Mouse (Mus musculus): Measurements from ENCODE around the gene Cbfa2t3. TPM values are rescaled to one million over a fixed set of nuclear protein-coding genes. Genes with fewer than 3 reads are reported as not detected.

Gene Cbfa2t3
- polyA plus RNA-seq, 1 experiment, result 7.7 TPM

DNA sequence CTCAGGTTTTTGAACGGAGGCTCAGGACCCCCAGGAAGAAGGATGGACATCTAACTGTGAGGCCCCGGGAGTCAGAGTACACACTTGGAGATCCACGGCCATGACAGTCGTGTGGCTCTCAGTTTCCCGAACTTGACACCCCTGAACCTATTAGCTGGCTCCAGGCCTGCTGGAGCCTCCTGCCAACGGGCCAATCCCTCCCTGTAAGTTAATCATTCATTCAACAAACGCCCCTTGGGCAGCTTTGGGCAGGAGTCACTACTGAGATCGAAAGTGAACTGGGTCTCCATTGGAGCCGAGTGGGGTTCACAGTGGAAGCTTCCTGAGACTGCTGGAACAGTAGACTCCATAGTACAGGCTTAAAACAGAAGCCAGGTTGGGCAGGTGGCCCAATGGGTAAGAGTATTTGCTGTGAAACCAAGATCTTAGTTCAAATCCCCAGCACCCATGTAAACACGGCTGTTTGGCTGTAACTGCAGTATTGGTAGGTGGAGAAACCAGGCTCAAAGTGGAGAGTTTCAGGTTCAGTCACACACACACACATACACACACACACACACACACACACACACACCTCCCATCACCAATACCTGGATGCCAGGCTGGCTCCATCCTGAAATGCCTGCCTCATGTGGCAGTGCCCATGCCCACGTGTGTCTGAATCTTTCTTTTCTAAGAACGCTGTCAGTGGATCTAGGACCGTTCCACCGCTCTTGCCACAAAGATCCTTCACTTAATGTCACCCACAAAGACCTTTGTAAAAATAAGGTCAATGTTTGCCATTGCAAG lies 20.0 kb upstream of the Cbfa2t3 start:
- DNase-seq (ENCODE audit: extremely low spot score in 1 of 2, low spot score in 1 of 2), result no peak

DNA sequence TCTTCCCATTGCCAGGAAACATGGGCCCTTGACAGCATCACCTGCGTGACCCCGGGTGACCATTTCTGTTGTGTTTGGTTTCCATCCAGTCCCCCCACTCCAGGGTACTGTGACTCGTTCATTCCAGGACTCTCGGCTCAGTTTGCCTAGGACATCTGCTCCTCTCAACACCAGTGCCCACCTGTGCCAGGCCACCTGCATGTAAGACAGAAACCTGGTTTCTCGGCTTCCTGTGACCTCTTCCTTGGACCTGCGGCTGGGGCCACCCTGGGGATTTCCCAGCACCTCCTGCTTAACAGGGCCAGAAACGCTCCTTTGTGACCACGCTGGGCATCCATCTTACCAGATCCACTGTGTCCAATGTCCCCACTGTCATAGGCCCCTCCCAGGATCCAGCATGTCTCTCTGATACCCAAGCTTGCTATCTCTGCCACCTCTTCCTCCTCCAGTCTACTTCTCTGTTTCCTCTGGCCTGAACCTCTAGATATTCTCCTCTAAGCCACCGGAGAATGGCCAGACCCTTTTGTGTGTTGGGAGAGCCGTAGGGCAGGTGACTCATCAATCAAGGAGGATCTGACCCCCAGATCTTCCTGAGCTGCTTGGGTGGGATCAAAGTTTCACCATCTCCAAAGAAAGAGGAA lies 19.1 kb upstream of the Cbfa2t3 start:
- DNase-seq (ENCODE audit: extremely low spot score in 1 of 2, low spot score in 1 of 2), result no peak

DNA sequence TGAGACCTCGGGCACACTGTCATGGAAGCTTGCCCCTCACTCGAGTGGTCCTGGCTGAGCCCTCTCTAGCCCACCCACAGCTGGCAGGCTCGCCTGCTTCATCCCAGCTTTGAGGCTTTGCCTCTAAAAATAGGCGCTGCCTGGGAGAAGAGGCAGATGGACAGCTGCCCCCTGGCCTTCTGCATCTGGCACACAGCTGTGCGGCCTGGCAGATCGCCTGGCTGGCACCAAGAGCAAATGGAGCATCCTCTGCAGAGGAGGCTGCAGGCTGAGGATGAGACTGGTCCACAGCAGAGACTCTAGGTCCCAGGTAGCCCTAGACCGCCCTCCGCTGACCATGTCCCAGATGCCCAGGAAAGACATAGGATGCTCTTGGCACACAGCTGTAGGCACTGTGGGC lies 17.7 kb upstream of the Cbfa2t3 start:
- no peak for DNase-seq (ENCODE audit: extremely low spot score in 1 of 2, low spot score in 1 of 2)

DNA sequence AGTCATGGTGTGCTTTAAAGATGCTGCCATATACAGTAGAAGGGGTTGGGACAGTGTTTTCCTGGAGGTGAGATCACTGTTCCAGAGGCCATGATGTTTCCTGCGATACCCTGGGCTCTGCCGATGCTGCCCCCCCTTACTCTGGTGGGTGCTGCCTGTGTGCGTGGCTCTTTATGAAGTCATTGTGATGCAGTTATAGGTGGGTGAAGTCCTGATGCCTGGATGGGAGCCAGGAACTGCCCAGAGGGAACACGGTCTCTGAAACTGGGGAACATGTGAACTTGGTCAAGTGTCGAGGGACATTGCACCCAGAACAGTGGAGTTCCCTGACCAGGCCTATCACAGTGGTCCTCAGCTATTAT lies 14.2 kb upstream of the Cbfa2t3 start:
- no peak for DNase-seq (ENCODE audit: extremely low spot score in 1 of 2, low spot score in 1 of 2)

DNA sequence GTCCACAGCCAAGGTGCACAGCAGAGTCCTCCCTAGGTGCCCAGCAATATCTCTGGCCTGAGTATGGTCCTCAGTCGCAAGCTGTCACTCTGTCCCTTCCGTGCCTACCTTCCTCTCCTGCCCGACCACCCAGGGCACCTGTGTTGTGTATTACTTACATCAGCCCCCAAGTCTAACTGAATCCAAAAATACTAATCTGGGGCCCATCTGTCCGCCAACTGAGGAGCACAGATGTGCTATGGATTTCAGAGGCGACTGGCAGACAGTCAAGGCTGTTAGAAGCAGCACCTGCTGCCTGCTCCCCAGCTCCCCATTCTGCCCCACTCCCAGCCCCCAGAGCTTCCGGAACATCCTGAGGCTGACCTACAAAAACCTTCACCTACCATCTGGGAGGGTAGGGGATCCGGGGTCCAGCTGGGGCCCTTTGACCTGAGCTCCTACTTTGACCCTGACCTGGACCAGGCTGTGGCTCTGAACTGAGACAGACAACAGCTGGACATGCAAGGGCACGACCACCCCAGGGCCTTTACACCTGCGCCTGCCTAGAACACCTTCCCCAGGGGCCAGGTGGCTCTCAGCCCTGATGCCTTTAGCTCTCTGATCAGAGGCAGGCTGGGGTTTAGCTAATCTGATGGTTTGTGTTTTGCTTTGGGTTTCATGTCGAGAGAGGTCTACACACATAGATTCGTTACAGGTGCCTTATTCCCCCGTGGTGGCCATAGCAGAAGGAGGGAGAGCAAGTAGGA lies 13.7 kb upstream of the Cbfa2t3 start:
- no peak for DNase-seq (ENCODE audit: extremely low spot score in 1 of 2, low spot score in 1 of 2)

DNA sequence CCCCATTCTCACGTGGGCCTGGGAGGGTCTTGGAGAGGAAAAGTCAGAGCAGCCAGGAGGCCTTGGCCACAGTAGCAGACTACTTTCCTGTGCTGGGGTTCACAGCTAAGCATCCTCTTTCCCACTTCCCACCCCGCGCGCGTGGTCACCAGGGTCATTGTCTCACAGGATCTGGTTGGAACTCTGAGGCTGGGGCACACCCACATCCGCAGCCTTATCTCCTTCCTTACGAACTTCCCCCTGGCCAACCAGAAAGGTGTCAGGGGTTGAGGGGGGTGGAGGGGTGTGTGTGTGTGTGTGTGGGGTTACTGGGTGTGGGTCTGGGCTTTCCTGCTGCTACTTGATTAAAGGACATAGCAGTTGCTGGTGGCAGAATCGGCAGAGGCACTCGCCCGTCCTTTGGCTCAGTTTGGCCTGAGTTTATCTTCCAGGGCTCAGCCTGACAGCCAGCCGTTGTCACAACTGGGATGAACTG lies 13.0 kb upstream of the Cbfa2t3 start:
- no peak for DNase-seq (ENCODE audit: extremely low spot score in 1 of 2, low spot score in 1 of 2)

DNA sequence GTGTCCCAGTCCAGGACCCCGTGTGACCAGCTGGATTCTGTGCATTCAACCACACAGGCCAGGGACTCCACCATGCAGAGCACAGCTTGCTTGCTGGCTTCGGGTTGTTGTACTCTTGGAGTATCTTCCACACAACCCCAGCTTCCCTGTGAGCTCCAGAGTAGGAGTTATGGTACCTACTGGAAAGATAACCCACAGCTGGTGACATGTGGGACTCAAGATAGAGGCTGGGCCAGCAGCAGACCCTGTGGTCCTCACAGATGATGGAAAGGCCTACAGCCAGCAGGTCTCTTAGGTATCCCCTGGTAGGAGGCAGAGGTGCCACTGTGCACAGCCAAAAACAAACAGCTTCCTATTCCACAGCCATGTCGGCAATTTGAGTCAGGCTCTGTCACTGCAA lies 12.6 kb upstream of the Cbfa2t3 start:
- no peak for DNase-seq (ENCODE audit: extremely low spot score in 1 of 2, low spot score in 1 of 2)

DNA sequence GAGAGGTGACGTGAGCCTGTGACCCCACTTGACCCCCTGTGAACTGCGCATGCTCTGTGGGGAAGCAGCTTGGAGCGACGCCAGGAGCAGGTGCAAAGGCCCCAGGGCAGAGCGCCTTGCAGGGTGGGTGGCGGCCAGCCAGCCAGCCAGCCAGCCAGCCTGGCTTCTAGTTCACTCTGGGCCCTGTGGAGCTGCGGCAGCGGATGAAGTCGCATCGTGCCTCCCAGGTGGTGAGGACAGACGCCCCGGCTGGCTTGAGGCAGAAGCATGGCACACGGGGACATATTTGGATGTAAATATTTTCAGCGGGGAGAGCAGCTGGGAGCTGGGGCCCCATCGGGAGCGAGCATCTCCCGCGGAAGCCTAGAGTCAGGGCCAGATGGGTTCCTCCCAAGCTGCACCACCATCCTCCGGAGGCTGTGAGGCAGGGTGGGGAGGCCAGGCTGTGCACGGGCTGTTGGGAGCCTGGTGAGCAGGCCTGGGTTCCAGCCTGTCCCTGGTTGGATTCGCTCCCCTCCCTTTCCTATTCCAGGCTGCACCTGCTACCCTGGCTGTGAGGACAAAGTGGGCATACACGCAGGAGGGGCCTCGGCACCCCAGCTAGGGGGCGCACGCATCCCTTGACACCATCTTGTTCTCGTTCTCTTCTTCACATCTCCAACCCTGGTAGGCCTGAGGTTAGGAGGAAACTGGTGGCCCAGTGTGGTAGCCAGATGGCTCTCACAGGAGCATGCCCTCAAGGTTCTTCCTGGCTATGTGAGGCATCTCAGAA lies 10.6 kb upstream of the Cbfa2t3 start:
- DNase-seq (ENCODE audit: extremely low spot score in 1 of 2, low spot score in 1 of 2), result peak in 1 of 2 experiments; percentile 42

DNA sequence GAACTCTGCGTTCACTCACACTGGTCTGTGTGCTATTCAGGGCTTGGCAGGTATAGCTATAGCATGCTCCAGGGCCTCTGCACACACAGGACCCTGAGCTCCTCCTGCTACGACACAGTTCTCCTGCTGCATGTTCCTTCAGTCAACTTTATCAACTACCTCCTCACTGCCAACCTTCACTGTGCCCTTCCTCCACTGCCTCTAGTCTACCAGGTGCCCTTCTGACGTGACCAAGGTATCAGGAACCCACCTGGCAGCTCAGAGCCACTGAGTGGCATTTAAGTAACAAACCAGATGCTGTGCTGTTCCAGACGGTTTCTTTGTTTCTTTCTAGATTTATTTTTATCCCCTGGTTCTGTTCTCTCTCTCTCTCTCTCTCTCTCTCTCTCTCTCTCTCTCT lies 8.3 kb upstream of the Cbfa2t3 start:
- DNase-seq (ENCODE audit: extremely low spot score in 1 of 2, low spot score in 1 of 2), result no peak

DNA sequence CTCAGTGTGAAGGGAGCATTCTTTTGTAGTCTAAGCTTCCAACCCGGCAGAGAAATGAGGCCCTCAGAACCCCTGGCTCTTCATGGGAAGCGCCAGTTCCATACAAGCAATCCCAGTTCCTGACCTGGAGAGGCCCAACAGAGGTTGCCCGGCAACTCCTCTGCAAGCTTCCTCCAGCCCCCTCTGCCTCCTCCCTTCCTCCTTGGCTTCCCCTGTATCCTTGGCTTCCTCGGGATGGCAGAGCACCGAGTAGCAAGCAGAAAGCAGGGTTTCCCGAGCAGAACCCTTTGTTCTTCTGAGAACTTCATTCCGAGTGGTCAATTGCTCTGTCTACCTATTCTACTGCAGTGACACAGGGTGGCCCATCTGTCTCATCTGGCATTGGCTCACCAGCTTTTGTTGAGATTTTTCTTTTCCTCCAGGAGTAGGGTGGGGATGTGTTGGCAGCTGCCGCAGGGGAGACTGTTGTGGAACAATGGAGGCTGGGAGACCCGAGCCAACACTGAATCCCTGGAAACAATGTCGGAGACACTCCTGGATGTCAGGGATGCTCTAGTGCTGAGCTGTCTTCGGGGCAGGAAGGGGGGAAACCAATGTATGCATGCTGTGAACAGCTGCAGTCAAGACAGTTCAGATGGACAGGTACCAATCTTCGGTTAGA lies 7.1 kb upstream of the Cbfa2t3 start:
- no peak for DNase-seq (ENCODE audit: extremely low spot score in 1 of 2, low spot score in 1 of 2)

DNA sequence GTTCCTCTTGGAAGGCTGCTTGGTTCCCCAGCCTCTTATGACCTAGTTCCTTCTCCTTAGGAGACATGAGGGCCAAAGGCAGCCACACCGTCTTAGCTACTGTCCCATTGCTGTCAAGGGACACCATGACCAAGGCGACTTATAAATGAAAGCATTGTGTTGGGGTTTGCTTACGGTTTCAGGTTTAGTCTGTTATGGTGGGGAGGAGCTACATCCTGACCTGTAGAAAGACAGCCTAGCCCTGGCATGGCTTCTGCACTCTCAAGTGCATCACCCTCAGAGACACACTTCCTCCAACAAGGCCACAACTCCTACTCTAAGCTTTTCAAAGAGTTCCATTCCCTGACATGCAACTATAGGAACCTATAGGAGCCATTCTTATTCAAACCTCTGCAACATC lies 5.7 kb upstream of the Cbfa2t3 start:
- DNase-seq (ENCODE audit: extremely low spot score in 1 of 2, low spot score in 1 of 2), result no peak

DNA sequence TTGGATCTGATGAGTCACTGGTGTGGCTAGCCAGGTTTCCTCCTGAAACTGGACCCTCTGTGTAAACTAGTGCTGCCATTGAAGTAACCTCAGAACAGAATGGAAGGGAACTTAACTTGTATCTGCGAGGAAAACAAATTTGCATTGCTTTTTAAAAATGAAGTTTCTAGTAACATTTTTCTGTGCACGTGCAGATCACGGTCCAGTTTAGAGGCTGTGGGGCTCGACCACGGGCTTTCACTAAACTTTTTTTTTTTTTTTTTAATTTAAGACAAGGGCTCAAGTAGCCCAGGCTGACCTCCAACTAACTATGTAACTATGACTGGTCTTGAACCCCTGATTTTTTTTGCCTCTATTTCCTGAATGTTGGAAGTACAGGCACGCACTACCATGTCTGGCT lies 4.0 kb upstream of the Cbfa2t3 start:
- DNase-seq (ENCODE audit: extremely low spot score in 1 of 2, low spot score in 1 of 2), result no peak

DNA sequence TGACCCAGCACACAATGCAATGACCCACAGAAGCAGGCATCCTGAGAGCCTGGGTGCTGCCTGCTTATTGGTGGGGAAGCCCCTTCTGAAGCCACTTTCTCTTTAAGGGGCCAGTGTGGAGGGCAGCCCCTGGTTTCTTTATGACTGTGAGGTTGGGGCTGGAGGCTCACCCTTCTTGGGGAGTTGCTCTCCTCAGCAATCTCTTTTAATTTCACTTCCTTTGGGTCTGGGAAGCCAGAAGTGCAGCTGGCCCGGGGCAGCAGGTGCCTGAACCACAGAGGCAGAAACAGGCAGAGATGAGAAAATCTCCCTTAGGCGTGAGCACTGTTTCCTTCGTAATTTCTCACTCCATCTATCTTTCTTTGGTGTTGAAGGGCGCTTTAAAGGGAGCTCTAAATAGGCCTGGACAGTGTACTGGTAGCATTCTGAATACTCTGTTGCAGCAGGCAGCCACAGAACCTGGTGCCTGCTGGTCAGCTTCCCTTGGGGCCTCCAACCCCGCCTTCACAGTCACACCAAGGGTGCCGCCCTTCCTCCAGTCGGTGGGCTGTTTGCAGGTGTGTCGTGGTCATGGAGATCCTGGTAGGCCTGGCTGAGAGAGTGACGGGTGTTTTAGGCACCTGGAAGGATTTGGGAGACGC lies 3.5 kb upstream of the Cbfa2t3 start:
- no peak for DNase-seq (ENCODE audit: extremely low spot score in 1 of 2, low spot score in 1 of 2)

DNA sequence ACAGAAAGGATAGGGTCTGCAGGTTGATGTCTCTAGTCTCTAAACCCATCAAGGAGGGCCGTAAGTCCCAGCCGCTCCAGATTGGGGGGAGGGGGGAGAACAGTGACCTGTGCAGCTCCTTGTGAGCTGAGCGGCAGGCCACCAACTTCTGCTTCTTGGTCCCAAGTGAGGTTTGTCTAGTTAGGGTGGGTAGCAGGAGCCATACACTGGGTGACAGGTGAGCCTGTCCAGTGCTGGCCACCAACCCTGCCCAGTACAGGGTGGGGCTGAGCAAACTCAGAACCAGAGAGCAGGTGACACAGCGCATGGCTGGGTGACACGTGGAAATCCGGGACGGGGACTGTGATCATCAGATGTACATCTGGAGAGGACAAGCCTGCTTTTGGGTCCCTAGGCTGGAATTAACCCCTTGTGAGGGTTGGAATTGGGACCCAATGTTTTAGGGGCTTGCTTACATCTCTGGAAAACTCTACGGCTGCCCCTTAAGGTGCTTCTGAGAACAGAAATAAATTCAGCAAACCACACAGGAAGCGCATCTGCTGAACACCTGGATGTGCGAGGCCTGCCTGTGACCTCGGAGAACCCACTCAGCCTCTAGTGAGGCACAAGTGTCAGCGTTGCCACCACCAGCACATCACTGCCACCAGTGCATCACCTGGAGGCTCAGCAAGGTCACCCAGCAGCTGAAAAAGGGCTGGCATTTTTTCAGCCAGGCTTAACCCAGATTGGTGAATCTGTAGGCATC lies 2.7 kb upstream of the Cbfa2t3 start:
- DNase-seq (ENCODE audit: extremely low spot score in 1 of 2, low spot score in 1 of 2), result no peak

DNA sequence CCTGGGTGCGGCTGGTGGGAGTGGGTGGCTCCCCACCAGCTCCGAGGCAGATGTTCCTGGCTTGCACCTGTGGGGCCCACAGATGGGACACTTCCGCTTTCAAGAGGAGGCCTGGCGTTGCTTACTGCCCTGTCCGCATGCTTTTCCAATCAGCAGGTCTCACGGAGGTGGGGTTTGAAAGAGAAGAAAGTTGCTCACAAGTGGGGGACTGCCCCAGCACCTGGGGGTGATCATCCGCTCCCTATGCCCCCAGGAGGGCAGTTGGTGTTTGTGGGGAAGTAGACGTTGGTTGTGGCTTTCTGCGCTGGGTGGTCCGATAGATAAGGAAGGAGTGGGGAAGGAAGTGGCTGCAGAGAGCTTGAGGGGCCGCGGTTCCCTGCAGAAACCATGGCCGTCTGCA lies 1.7 kb upstream of the Cbfa2t3 start:
- no peak for DNase-seq (ENCODE audit: extremely low spot score in 1 of 2, low spot score in 1 of 2)

DNA sequence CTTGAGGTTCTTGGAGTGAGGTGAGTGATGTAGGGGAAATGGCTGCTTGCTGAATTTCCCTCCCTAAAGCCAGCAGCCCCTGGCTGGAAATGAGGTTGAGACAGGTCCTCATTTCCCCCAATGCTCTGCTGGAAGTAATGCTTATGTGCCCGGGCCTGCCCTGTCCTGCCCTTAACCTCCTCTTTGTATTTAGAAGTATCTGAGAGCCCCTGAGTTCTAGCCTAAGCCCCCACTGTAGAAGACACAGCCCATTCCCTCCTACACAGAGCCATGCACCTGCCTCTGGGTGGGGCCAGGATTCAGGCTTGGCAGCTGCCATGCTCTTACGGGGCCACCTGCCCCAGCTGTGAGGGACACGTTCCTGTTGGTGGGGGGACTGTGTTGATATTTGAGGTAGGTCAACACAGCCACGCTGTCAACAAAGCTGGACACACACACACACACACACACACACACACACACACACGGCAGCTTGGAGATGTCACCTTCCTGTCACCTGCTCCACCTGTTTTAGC lies 598 bp downstream of the Cbfa2t3 start:
- DNase-seq (ENCODE audit: extremely low spot score in 1 of 2, low spot score in 1 of 2), result no peak

DNA sequence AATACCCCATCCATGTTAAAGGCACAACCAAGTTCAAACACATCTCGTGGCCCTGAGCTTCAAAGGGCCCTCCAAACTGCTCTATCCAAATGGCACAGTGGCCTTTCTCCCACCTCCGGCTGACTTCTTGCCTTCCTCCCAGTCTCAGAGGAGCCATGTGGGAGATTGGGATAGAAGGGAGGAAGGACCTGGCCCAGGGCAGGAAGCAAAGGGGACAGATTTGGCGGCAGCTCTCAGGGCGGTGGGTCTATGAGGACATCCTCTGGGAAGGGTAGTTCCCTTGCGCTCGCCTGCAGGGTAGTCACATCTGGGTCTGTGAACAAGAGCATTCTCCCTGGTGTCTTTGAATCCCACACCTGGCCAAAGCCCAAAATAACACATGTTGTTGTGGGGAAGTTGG lies 1.3 kb downstream of the Cbfa2t3 start:
- DNase-seq (ENCODE audit: extremely low spot score in 1 of 2, low spot score in 1 of 2), result no peak

DNA sequence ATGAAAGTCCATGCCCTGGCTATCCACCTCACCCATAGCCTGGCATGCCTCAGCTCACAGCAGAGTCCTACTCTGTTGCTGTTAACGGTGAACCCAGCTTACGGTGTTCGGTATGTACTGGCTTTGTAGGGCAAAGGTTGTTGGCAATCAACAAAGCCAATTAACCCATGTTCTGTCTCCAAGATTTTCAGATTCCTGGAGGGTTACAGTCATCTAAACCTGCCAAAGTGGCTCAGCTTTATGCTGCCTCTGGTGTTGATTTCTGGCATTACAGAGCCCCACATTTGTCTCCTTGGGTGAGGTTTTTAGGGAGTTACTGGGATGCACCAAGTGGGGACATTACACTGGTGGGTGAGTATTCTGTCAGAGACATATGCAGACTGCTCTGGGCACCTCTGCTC lies 1.7 kb downstream of the Cbfa2t3 start:
- peak in 1 of 2 experiments; percentile 72 for DNase-seq (ENCODE audit: extremely low spot score in 1 of 2, low spot score in 1 of 2)

DNA sequence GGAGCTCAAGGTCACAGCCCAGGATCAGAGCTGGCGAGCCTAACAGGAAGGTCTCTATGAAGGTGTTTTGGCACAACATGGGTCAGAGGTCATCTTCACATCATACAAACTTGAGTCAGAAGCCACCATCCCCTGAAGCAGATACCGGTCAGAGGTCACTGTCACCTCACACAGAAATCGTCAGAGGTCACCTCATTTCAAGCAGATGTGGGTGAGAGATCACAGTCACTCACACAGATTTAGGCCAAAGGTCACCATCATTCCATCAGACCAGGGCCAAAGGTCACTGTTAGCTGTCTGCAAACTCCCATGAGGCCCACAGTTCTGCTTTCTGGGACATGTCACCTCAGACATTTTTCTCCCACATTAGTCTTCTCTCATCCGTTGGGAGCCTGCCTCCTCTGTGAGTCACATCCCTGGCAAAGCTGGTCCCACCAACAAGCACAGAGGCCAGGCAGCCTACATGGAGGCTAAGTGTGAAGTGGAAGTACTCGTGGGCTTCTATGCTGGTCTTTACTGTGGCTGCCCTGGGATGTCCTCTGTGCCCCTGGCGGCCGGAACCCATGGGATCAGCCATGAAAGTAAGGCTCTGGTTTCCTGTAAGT lies 3.4 kb downstream of the Cbfa2t3 start:
- DNase-seq (ENCODE audit: extremely low spot score in 1 of 2, low spot score in 1 of 2), result peak in 1 of 2 experiments; percentile 60
